Mouse (Mus musculus): ENCODE data around the gene Ndufv1. TPM values are rescaled to one million over a fixed set of nuclear protein-coding genes. Genes with fewer than 3 reads are reported as not detected.
"Not testable (repeated sequence)": the region's sequence is repeated elsewhere in the genome, so short reads cannot be mapped to it uniquely, and the experiment has no call there.

Gene Ndufv1
- polyA plus RNA-seq, 1 experiment: 77.9 TPM

- Histone ChIP-seq H3K27me3 (ENCODE audit: control insufficient read depth, insufficient read depth, low read length, poor library complexity, severe bottlenecking) (no peaks in the 10 kb centered on the region), H3K9ac (ENCODE audit: low read depth, poor library complexity, severe bottlenecking) (no peak overlapping the region), H3K4me1 (ENCODE audit: control insufficient read depth, insufficient read depth, low read length) (peaks cover 4% of the 10 kb centered on the region), H3K27ac (ENCODE audit: insufficient read depth, low read length) (no peak overlapping the region), H3K9me3 (replicated peaks; ENCODE audit: control insufficient read depth, insufficient read depth, low read length, poor library complexity, severe bottlenecking) (no peaks in the 10 kb centered on the region), H3K4me3 (ENCODE audit: low read depth, low read length) (no peak overlapping the region), H3K36me3 (ENCODE audit: control insufficient read depth, insufficient read depth, low read length, poor library complexity, severe bottlenecking) (no peaks in the 10 kb centered on the region)
- TF ChIP-seq POLR2A (IDR thresholded peaks at IDR 0.05; ENCODE audit: insufficient read depth, low read length) (no peak), EP300 (IDR thresholded peaks at IDR 0.05; ENCODE audit: insufficient read depth, low read depth, low read length) (no peak), CTCF (IDR thresholded peaks at IDR 0.05; ENCODE audit: low read depth, low read length) (no peak)
Measured at GRCm38 (mm10) chr19:4052516-4053030, 40.0 kb upstream of the Ndufv1 start.

GRCm38 (mm10) chr19:4051741-4052515, 39.3 kb upstream of the Ndufv1 start:
- Histone ChIP-seq H3K36me3 (ENCODE audit: control insufficient read depth, insufficient read depth, low read length, poor library complexity, severe bottlenecking) (no peaks in the 10 kb centered on the region), H3K27ac (ENCODE audit: insufficient read depth, low read length) (no peak overlapping the region), H3K9me3 (replicated peaks; ENCODE audit: control insufficient read depth, insufficient read depth, low read length, poor library complexity, severe bottlenecking) (no peaks in the 10 kb centered on the region), H3K9ac (ENCODE audit: low read depth, poor library complexity, severe bottlenecking) (no peak overlapping the region), H3K4me1 (ENCODE audit: control insufficient read depth, insufficient read depth, low read length) (peaks cover 2% of the 10 kb centered on the region), H3K27me3 (ENCODE audit: control insufficient read depth, insufficient read depth, low read length, poor library complexity, severe bottlenecking) (no peaks in the 10 kb centered on the region), H3K4me3 (ENCODE audit: low read depth, low read length) (no peak overlapping the region)
- no peak for TF ChIP-seq EP300 (IDR thresholded peaks at IDR 0.05; ENCODE audit: insufficient read depth, low read depth, low read length)
- TF ChIP-seq CTCF (IDR thresholded peaks at IDR 0.05; ENCODE audit: low read depth, low read length): peak; percentile 87

GRCm38 (mm10) chr19:4051016-4051415, 38.4 kb upstream of the Ndufv1 start:
- no peak for TF ChIP-seq POLR2A (IDR thresholded peaks at IDR 0.05; ENCODE audit: insufficient read depth, low read length)
- TF ChIP-seq CTCF (IDR thresholded peaks at IDR 0.05; ENCODE audit: low read depth, low read length): peak; percentile 21
- Histone ChIP-seq H3K27me3 (ENCODE audit: control insufficient read depth, insufficient read depth, low read length, poor library complexity, severe bottlenecking) (no peaks in the 10 kb centered on the region), H3K9ac (ENCODE audit: low read depth, poor library complexity, severe bottlenecking) (no peak overlapping the region), H3K4me1 (ENCODE audit: control insufficient read depth, insufficient read depth, low read length) (no peaks in the 10 kb centered on the region), H3K4me3 (ENCODE audit: low read depth, low read length) (no peak overlapping the region), H3K27ac (ENCODE audit: insufficient read depth, low read length) (no peak overlapping the region), H3K9me3 (replicated peaks; ENCODE audit: control insufficient read depth, insufficient read depth, low read length, poor library complexity, severe bottlenecking) (no peaks in the 10 kb centered on the region), H3K36me3 (ENCODE audit: control insufficient read depth, insufficient read depth, low read length, poor library complexity, severe bottlenecking) (no peaks in the 10 kb centered on the region)

GRCm38 (mm10) chr19:4049069-4049468, 36.5 kb upstream of the Ndufv1 start:
- H3K9ac ChIP-seq (ENCODE audit: low read depth, poor library complexity, severe bottlenecking); H3K36me3 ChIP-seq (ENCODE audit: control insufficient read depth, insufficient read depth, low read length, poor library complexity, severe bottlenecking); H3K27me3 ChIP-seq (ENCODE audit: control insufficient read depth, insufficient read depth, low read length, poor library complexity, severe bottlenecking): not testable (repeated sequence)

GRCm38 (mm10) chr19:4047859-4048258, 35.3 kb upstream of the Ndufv1 start:
- no peaks in the 10 kb centered on the region for H3K27me3 ChIP-seq (ENCODE audit: control insufficient read depth, insufficient read depth, low read length, poor library complexity, severe bottlenecking)
- H3K36me3 ChIP-seq (ENCODE audit: control insufficient read depth, insufficient read depth, low read length, poor library complexity, severe bottlenecking): no peaks in the 10 kb centered on the region
- H3K4me3 ChIP-seq (ENCODE audit: low read depth, low read length): no peak overlapping the region
- no peak overlapping the region for H3K27ac ChIP-seq (ENCODE audit: insufficient read depth, low read length)
- peaks cover 15% of the 10 kb centered on the region for H3K9me3 ChIP-seq (replicated peaks; ENCODE audit: control insufficient read depth, insufficient read depth, low read length, poor library complexity, severe bottlenecking)
- H3K4me1 ChIP-seq (ENCODE audit: control insufficient read depth, insufficient read depth, low read length): no peaks in the 10 kb centered on the region
- TF ChIP-seq CTCF (IDR thresholded peaks at IDR 0.05; ENCODE audit: low read depth, low read length) (peak; percentile 82), POLR2A (IDR thresholded peaks at IDR 0.05; ENCODE audit: insufficient read depth, low read length) (no peak)
- no peak overlapping the region for H3K9ac ChIP-seq (ENCODE audit: low read depth, poor library complexity, severe bottlenecking)

More at GRCm38 (mm10) chr19:4049069-4049468, 36.5 kb upstream of the Ndufv1 start:
- not testable (repeated sequence) for H3K4me3 ChIP-seq (ENCODE audit: low read depth, low read length); H3K27ac ChIP-seq (ENCODE audit: insufficient read depth, low read length); H3K4me1 ChIP-seq (ENCODE audit: control insufficient read depth, insufficient read depth, low read length)
- H3K9me3 ChIP-seq (replicated peaks; ENCODE audit: control insufficient read depth, insufficient read depth, low read length, poor library complexity, severe bottlenecking): peaks cover 13% of the 10 kb centered on the region

GRCm38 (mm10) chr19:4046866-4047254, 34.3 kb upstream of the Ndufv1 start:
- Histone ChIP-seq H3K4me3 (ENCODE audit: low read depth, low read length) (no peak overlapping the region), H3K9me3 (replicated peaks; ENCODE audit: control insufficient read depth, insufficient read depth, low read length, poor library complexity, severe bottlenecking) (peaks cover 15% of the 10 kb centered on the region), H3K36me3 (ENCODE audit: control insufficient read depth, insufficient read depth, low read length, poor library complexity, severe bottlenecking) (no peaks in the 10 kb centered on the region), H3K27ac (ENCODE audit: insufficient read depth, low read length) (peak overlapping the region; percentile 65), H3K9ac (ENCODE audit: low read depth, poor library complexity, severe bottlenecking) (no peak overlapping the region), H3K27me3 (ENCODE audit: control insufficient read depth, insufficient read depth, low read length, poor library complexity, severe bottlenecking) (no peaks in the 10 kb centered on the region), H3K4me1 (ENCODE audit: control insufficient read depth, insufficient read depth, low read length) (no peaks in the 10 kb centered on the region)
- TF ChIP-seq POLR2A (IDR thresholded peaks at IDR 0.05; ENCODE audit: insufficient read depth, low read length): no peak
- TF ChIP-seq EP300 (IDR thresholded peaks at IDR 0.05; ENCODE audit: insufficient read depth, low read depth, low read length): peak; percentile 88

Data from ES-Bruce4 (cell line).